ENCODE assay signal across 8 mouse cellular contexts in genomic region chr12:102758403-102758756, GRCm38 (mm10). TPM values are rescaled to one million over a fixed set of nuclear protein-coding genes. Genes with fewer than 3 reads are reported as not detected.
A peak's percentile ranks its signal among the peaks of the same experiment; 100 is the strongest.
DNase-seq lines count a peak whose midpoint lies in the region; ATAC-seq and TF ChIP-seq lines count a peak whose summit lies in the region.

Gene Gm20604, minus strand, starts transcription at chr12:102758672.

- ATAC-seq in midbrain, embryonic 12.5 days (ENCODE audit: low FRiP score, low read depth): no peak

- no peak for TF ChIP-seq CTCF in thymus, adult 2 months (IDR thresholded peaks at IDR 0.05; ENCODE audit: borderline replicate concordance, control insufficient read depth, extremely low read depth, insufficient read depth, low read length, poor library complexity)

- peak within 1 kb of the TSS; percentile 92 for H3K4me3 ChIP-seq in thymus, adult 2 months (ENCODE audit: control insufficient read depth, insufficient read depth, low read length)
- peak within 1 kb of the TSS; percentile 86 for H3K4me3 ChIP-seq in midbrain, embryonic 12.5 days

- H3K4me2 ChIP-seq in midbrain, embryonic 12.5 days (replicated peaks): peak within 1 kb of the TSS; percentile 94

- H3K36me3 ChIP-seq in thymus, adult 2 months (ENCODE audit: control insufficient read depth, insufficient read depth, low read length): no peaks in the 10 kb centered on the region
- peaks cover 17% of the 10 kb centered on the region for H3K36me3 ChIP-seq in midbrain, embryonic 12.5 days

- peak within 1 kb of the TSS; percentile 9; the same call in 1 of the 2 replicates for H3K27ac ChIP-seq in thymus, adult 2 months (ENCODE audit: control insufficient read depth, insufficient read depth, low read length)
- peak within 1 kb of the TSS; percentile 91 for H3K27ac ChIP-seq in midbrain, embryonic 12.5 days (replicated peaks)

- no peak for TF ChIP-seq POLR2A in thymus, adult 2 months (IDR thresholded peaks at IDR 0.05; ENCODE audit: control insufficient read depth, extremely low read depth, insufficient read depth, low read length, poor library complexity)

- H3K4me1 ChIP-seq in thymus, adult 2 months (replicated peaks; ENCODE audit: control insufficient read depth, insufficient read depth, low read length): peaks cover 7% of the 10 kb centered on the region
- H3K4me1 ChIP-seq in midbrain, embryonic 12.5 days: peaks cover 24% of the 10 kb centered on the region

- no peaks in the 10 kb centered on the region for H3K9me3 ChIP-seq in midbrain, embryonic 12.5 days

- WGBS in thymus, adult 2 months: 2% methylated on average over 10 of the region's 10 CpGs
- under 1% methylated on average over 10 of the region's 10 CpGs for WGBS in midbrain, embryonic 12.5 days

- H3K27me3 ChIP-seq in thymus, adult 2 months (ENCODE audit: control insufficient read depth, insufficient read depth, low read length): no peaks in the 10 kb centered on the region
- no peaks in the 10 kb centered on the region for H3K27me3 ChIP-seq in midbrain, embryonic 12.5 days

- H3K9ac ChIP-seq in midbrain, embryonic 12.5 days (replicated peaks): peak within 1 kb of the TSS; percentile 80

- DNase-seq in cerebellum, adult 9-10 months: peak; percentile 54
- DNase-seq in cerebellum, adult 11 months: no peak
- no peak for DNase-seq in thymus, adult 2 months
- no peak for DNase-seq in thymus, postnatal 36 days
- DNase-seq in layer of hippocampus, postnatal 14 days (ENCODE audit: low spot score in 2 of 2): no peak
- DNase-seq in cerebellum, postnatal 36 days: no peak
- no peak for DNase-seq in right cerebral cortex, postnatal 14 days

RNA-seq across cellular contexts. Expression of gene Gm20604, which starts in this region (rescaled TPM):
- polyA plus RNA-seq in thymus, adult 2 months (2012; rRNA removed): 3.6 and 4.2 TPM in 2 replicates
- total RNA-seq in layer of hippocampus, postnatal 14 days (2021): 10 to 100 TPM; 16.7 to 18.7 TPM
- polyA plus RNA-seq in midbrain, embryonic 12.5 days (2016; fragmentation: Nextera tagmentation; extraction: Ambion mirVana): 32.6 and 36.8 TPM in 2 replicates
